Mouse (Mus musculus): ENCODE results near the gene Snrpa.
A peak's percentile ranks its signal among the peaks of the same experiment; 100 is the strongest.

DNA sequence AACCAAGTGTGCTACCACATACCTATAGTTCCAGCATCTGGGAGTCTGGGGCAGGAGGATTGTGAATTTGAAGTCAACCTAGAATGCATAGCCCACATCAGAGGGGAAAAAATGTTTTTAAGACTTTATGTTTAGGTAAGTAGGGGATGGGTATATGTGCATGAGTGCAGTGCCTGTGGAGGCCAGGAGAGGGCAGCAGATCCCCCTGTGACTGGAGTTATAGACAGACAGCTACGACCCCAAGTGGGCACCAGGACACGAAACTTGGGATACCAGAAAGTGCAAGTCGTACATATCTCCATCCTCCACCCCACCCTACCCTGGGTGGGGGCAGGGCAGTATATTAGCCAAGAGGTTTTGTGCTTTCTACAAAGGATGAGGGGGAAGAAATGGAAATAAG, 11.1 kb downstream of the Snrpa start:
- TF ChIP-seq CTCF (IDR thresholded peaks at IDR 0.05; ENCODE audit: borderline replicate concordance, insufficient read depth, low read depth, low read length) (peak; percentile 71), POLR2A (IDR thresholded peaks at IDR 0.05; ENCODE audit: borderline replicate concordance, insufficient read depth, low read length) (no peak)
